Mouse (Mus musculus) heart, postnatal 36 days (tissue): ENCODE results near the gene Ppp1cc. TPM values are rescaled to one million over a fixed set of nuclear protein-coding genes. Genes with fewer than 3 reads are reported as not detected.
A peak's percentile ranks its signal among the peaks of the same experiment; 100 is the strongest.
"Not testable (repeated sequence)": the region's sequence is repeated elsewhere in the genome, so short reads cannot be mapped to it uniquely, and the experiment has no call there.

Source experiments
- DNase-seq, 2 experiments: peaks; one replicate each; pipeline ENCODE4 v3.0.0; 2021 to 2022
- intact Hi-C: fragments of 180-260 bp; cut with DNase I; formaldehyde crosslinking; loops from one replicate; pipeline ENCODE4 v1.15.1; 2025
- total RNA-seq, 2 experiments: library from RNA; stranded (reverse); gene quantifications; 2 replicates each; pipeline ENCODE4 v1.2.3; 2021

Gene Ppp1cc
- total RNA-seq, 2 experiments from 2014 or later: 118 to 125 TPM

DNA sequence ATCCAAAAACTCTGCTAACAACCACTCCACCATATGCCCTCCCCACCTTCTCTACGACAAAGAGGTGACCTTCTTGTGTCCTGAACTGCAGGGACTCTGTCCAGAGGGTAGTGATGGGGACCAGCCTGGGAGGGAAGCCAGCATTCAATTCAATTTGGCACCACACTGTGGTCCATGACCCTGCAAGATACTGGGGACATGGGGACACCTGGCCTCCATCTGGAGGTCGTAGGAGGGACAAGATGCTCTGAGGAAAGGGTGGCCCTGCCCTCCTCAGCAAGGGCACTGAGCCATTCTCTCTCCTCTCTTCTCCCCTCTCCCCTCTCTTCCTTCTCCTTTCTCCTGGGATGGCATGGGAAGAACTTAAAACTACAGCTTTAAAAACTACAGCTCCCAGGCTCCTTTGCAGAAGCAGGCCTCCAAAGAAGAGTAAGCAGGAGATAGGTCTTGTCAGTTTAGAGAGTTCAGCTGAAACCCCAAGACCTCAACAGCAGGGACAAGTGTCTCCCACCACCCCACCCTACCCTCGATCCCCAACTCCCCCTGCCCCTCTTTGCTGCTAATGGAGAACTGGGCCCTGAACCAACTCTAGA lies 22.7 kb upstream of the Ppp1cc start:
- DNase-seq: no peak
- intact Hi-C loops: no loop called here

DNA sequence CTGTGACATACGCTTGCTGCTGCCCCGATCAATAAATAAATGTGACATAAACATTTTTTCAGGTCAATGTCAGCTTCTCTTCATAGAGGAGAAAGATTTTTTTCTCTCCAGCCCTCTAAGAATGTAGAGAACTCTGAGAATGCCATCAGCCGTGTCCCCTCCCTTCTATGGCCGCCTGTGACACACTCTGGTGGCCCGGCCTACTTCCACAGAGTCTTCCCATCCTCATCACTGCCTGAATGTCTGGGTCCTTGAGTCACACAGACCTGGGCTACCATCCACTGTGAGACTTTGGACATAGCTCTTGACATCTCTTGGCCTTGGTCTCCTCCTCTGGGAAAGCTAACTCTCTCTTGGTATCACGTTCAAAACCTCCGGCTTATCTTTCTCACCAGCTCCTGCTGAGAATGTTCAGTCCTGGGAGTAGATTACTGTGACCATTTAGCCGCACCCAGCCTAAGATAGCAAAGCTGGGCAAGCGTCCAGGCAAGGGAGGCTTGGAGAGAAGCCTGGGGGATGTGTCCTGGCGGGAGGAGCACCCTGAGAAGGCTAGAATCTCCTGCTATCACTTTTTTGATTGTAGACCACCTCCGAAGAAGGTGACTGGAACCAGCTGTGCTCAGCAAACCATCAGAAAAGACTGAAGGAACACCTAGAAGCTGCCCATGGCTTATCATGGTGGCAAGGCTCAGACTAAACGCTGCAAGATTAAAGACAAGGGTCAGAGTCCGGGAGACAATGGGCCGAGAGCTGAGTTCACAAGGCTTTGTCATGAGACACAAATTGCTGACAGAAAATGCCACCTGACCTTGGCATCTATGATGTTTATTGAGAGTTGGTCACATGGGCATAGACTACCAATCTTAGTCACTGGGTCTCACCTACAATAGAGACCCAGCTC lies 21.3 kb upstream of the Ppp1cc start:
- DNase-seq: peak; percentile 70 to 72
- intact Hi-C loops: no loop called here

DNA sequence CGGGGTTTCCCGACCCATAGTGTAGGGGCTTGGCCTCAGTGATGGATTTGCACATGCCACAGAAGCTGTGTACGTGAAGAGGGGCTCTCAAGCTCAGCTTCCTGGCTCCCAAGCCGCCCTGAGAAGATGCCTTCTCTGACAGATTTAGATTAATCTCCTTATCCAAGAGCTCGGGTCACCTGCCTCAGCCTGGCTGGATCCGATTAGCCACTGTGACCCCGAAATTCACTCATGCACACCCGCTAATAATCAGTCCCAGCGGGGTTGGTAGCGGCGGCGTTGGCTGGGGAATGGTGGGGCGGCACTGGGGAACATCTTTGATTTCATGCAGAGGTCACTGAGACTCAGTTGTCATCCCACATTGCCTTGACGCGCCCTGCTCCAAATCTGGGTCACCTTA lies 19.2 kb upstream of the Ppp1cc start:
- intact Hi-C loops: no loop called here
- DNase-seq: no peak

DNA sequence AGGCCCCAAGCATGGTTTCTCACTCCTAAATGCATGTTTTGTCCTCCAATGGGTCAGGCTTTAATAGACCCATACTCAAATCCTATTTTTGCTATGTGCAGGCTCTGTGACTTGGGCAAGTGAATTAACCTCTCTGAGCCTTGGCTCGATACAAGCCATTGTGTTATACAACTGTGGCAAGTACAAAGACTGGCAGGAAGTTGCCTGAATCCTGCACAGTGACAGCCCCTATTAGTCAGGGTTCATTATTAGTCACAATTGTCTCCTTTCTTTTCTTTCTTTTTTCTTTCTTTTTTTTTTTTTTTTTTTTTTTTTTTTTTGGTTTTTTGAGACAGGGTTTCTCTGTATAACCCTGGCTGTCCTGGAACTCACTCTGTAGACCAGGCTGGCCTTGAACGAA lies 18.3 kb upstream of the Ppp1cc start:
- intact Hi-C loops, DNase-seq: not testable (repeated sequence)

DNA sequence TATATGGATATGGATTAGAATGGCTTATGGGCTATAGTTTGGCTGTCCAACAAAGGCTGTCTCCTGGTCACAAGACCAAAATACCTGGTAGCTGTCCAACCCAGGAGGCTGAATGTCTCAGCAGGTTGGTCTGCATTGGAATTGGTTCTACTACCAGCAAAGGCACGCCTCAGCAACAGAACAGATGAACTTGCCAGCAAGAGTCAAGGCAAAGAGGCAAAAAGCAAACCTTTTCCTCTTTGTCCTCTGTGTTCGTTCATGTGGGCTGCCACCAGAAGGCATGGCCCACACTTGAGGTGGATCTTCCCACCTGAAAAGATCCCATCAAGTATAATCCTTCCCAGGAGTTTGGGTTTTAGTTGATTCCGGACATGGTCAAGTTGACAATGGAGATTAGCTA lies 17.4 kb upstream of the Ppp1cc start, which contains the start of gene Ccdc63:
Gene Ccdc63 (minus strand): TSS at position 101 of the 400 bp plus-strand sequence.
- intact Hi-C loops: no loop called here
- DNase-seq: no peak

DNA sequence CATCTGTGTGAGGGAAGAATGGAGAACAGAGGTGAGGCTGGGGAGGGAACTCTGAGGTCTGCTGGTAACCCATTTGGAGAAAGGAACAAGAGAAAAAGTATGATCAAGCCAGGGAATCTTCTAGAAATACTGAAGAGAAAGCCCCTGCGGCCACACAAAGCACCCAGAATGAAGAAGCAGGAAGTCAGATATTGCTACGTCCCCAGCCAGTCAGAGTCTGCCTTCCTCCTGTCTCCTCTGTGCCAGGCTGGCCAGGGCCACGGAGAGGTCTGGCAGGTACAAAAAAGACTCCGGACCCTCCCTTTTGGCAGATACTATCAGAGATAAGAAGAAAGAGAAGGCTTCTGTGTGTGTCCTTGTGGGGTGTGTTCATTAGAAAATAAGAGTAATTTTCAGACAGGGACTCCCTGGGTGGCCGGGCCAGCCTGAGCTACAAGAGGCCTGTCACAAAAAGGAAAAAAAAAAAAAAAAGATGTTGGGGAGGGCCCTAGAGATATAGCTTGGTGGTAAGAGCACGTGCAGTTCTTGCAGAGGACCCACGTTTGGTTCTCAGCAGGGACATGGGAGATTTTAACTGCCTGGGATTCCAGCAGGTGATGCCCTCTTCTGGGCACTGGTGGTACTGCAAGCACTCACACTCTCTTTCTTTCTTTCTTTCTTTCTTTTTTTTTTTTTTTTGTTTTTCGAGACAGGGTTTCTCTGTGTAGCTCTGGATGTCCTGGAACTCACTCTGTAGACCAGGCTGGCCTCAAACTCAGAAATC lies 15.7 kb upstream of the Ppp1cc start:
- DNase-seq: peak in 1 of 2 experiments; percentile 72
- intact Hi-C loops: no loop called here

DNA sequence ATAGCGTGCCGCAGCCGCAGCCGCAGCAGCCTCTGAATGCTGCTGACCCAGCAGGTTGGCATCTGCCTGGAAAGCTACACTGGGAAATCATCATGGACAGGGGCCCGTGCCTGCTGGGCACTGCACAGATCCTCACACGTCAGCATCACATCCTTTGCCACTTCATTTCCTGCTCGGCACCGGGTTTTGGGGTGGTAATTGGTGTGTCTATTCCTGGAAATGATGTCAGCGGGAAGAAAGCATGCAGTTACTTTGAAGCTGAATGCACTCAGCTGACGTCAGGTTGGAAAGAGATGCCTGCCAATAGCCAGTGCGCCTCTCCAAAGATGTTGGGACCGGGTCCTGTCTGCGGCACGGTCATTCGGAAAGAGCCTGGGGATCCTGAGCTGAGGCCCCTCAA lies 14.5 kb upstream of the Ppp1cc start:
- intact Hi-C loops: loop anchor here (1.0 kb wide), 1 partner anchor 11 kb away; no protein-coding TSS in a partner anchor
- DNase-seq: peak; percentile 57 to 66

DNA sequence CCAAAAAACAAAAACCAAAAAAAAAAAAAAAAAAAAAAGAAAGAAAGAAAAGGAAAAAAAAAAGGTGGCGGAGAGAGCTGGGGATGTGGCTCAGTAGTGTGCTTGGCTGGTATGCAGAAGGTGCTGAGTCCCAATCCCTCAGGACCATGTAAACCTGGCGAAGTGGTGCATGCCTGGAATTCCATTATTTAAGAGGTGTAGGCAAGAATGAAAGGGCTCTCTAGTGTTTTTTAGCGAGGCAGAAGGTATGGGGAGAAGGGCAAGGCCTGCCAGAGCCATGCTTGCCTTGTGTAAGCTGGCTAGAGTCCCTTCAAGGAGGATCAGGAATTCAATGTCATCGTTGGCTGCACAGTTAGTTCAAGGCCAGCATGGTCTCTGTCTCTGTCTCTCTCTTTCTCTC lies 13.3 kb upstream of the Ppp1cc start:
- no peak for DNase-seq
- intact Hi-C loops: loop anchor here (2.0 kb wide), 1 partner anchor 14 kb away; the partner anchor contains the start of gene Ppp1cc

DNA sequence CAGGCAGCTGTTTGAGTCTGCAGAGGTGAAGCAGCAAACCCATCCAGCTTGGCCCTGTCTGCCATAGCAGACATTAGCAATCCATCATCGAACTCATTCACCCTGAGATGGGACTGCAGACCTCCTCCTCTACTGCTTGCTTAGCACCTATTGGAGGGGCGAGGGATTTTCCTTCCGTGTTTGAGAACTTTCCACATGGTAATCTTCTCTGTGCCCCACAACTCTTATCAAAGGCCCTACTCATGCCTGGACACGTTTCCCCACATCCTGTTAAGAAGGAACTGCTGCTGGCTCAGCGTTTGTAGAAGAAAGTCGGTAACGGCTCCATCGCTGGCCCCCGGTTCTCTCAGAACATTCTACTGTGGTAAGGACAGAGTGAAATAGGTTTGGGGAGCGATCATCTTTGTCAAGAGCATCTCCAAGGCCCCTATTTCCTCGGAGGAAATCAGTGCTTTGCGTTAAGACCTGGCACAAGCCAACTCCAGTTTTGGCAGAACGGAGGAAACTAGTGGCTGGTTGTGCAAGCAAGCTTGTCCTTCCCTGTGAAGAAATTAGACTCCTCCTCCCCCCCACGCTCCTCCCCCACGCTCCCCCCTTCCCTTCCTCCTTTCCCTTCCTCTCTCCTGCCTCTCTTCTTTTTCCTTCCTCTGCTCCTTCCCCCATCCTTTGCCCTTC lies 12.6 kb upstream of the Ppp1cc start:
- peak; percentile 69 to 78 for DNase-seq
- intact Hi-C loops: loop anchor here (2.0 kb wide), 1 partner anchor 13 kb away; the partner anchor contains the start of gene Ppp1cc

DNA sequence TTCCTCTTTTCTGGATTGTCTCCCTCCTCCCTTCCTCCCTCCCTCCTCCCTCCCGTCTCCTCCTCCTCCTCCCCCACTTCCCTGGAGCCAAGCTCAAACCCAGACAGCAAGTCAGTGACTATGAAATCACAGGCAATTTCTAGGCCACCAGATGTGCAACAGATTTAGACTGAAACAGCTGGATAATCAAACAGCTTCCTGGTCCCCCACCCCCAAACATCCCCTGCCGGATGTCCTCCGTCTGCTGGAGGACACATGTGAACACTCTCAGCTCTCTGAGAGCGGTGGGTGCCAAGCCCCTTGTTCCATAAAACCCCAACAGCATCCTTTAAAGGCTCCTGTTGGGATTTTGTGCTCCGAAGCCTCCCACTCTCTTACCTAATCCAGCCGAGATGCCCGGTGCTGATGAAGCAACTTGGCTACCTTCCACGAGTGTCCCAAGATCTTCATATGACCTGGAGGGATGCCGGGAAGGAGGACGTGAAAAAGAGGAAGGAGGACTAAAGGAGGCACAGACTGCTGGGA lies 12.0 kb upstream of the Ppp1cc start:
- intact Hi-C loops: no loop called here
- DNase-seq: peak; percentile 66 to 80

DNA sequence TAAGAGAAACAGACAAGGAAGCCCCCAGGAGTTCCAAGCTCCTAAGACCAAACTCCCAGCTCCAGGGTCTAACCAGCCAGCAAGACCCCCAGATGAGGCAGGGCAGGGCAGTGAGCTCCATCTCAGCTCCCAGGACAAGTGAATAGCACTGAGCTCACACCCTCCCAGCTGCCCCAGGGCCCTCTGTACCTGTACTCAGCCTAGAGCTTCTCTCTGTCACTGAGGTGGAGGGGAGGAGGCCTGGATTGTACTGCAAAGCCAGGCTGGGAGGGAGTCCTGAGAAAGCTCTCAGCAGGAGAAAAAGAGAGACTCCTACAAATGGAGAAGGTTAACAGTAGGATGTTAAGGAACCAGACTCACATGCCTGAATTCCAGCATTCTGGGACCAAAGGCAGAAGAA lies 11.5 kb upstream of the Ppp1cc start:
- no peak for DNase-seq
- intact Hi-C loops: no loop called here

DNA sequence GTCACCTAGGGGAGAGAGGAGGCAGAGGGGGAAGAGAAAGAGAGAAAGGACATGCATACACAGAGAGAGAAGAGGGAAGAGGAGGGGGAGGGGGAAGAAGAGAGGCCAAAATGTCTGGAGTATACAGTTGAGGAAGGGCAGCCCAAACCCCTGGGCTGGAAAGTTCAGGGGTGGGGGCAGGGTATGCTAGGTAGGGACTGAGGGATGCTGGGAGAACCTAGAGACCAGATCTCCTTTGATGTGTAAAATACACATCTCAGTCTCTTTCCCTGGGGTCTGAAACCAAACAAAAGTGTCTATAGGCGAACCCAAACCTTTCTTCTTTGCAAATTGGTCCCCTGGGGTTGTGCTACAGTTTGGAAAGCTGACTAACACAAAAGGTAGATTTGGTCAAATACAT lies 10.0 kb upstream of the Ppp1cc start:
- no peak for DNase-seq
- intact Hi-C loops: no loop called here

DNA sequence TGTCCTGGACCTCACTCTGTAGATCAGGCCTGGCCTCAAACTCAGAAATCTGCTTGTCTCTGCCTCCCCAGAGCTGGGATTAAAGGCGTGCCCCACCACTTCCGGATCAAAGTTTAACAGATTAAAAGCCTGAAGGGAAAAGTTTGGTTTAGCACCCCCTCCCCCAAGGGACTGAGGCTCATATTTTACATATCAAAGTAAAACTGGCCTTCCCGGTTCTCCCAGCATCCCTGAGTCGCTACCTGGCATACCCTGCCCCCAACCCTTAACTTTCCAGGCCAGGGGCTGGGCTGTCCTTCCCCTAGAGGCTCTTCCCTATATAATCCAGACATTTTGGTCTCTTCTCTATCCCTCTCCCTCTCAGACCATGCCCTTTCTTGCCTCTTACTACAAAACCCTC lies 8.8 kb upstream of the Ppp1cc start:
- intact Hi-C loops: no loop called here
- no peak for DNase-seq

DNA sequence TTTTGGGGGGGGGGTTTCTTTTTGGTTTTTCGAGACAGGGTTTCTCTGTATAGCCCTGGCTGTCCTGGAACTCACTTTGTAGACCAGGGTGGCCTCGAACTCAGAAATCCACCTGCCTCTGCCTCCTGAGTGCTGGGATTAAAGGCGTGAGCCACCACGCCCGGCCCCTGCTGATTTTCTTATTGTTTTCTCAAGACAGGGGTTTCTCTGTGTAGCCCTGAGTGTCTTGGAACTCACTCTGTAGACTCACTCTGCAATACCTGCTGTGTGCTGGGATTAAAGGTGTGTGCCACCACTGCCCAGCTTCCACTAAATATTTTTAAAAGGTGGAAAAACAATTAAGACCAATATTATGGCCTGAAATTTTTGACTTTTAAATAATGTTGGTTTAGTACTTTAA lies 5.6 kb upstream of the Ppp1cc start:
- not testable (repeated sequence) for DNase-seq
- intact Hi-C loops: loop anchor here (10.0 kb wide), 1 partner anchor 438 kb away; the partner anchor contains the start of gene Atxn2

DNA sequence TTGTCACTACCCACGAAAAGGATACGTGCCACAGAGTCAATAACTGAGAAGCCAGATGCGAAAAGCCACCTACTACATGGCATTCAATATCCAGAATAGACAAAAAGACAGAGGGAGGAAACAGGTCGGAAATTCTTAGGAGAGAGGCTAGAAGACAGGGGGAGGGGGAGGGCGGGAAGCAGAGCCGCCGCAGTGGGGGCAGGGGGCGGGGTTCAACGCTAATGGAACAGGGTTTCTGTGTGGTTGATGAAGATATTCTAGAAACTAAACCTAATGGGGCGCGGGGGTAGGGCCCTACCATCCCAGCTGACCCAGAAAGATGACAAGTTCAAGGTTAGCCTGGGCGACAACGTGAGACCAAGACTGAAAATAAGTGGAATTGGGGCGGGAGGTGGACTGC lies 4.1 kb upstream of the Ppp1cc start:
- intact Hi-C loops: loop anchor here (10.0 kb wide), 1 partner anchor 439 kb away; the partner anchor contains the start of gene Atxn2
- no peak for DNase-seq

DNA sequence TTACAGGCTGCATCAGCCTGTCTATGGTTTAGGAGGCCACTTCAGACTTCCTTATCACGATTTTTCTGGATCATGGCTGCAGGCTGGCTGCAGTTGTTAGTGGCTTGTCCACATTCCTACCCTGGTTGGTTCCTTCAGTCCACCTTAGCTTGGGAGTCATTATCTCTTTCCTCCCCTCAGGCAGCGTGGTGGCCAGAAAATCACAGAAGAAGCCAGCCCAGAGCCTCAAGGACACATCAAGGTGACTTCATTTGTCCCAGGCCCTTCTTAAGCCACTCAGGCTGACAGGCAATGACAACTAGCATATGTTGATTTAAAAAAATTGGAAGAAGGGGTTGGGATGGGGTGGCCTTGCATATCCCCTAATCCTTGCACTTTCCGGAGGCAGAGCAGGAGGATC lies 3.3 kb upstream of the Ppp1cc start:
- intact Hi-C loops: loop anchor here (10.0 kb wide), 1 partner anchor 440 kb away; the partner anchor contains the start of gene Atxn2
- no peak for DNase-seq

DNA sequence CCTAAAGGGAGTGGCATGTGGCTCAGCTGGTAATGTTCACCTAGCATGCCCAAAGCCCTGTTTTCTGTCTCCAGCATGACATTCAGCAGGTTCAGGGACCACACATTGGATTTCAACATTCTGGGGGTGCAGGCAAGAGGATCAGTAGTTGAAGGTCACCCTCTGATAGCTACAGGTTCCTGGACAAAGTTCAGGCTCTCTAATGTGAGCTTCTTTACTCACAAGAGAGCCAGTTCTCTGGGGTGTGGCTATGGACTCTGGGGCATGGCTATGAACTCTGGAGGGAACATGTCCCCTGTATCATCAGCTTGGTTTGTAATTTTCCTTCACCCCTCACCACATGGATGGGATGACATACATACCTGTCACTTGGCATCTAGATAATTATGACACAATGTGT lies 2.5 kb upstream of the Ppp1cc start:
- DNase-seq: no peak
- intact Hi-C loops: loop anchor here (10.0 kb wide), 1 partner anchor 441 kb away; the partner anchor contains the start of gene Atxn2

DNA sequence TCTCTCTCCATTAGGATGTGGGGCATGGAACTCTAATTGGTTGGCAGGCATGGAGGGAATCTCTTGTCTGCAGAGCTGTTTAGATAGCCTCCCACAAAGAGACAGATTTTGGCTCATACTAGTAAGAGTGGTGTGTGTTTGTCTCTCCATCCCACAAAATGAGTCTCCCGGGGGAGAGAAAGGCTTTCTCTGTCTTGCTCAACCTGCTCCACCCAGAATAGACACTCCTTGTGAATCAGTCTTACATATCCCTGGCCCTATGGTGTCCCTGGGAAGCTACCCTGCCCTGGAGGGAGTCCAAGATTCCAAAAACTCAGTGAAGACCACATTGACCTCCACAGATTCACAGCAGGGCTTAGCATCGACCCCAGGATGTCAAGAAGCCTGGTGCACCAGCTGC lies 1.6 kb upstream of the Ppp1cc start:
- intact Hi-C loops: loop anchor here (10.0 kb wide), 1 partner anchor 442 kb away; the partner anchor contains the start of gene Atxn2
- no peak for DNase-seq

DNA sequence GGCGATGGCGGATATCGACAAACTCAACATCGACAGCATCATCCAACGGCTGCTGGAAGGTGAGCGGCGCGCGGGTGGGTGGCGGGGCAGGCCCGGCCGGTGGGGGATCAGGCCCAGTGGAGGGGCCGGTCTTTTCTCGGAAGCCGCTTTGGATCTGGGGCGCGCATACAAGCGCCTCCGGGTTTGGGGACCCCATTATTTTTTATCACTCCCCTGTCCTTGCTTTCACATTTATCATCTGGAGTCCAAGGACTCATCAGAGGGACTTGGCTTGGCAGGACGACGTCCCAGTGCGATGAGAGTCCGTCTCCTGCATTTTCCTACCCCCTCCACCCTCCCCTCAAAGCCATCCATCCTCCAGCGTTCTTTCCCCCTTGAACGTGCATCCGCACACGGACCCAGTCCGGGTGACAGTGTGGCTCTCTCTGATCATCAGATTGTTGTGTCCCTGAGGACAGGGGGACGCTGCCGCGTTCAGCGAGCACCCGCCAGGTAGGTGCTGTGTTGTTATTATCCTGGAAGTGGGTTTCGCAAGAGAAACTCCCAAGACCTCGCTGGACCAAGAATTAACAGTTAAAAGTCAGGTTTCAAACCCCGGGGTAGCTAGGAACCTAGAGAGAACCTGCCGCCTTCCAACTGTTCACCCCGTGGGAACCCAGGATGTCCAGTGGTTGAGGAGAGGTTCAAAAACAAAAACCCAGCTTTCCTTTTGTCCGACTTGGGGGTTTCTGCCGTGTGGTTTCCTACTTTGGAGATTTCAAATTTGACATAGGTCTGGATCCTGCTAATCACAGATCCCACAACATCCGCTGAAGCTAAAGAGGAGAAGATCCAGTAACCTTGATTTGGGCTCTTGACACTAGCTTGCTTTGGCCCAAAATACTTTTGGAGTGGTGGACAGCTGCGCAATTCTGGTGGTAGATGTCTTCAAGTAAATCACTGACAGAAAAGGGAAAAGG lies 758 bp downstream of the Ppp1cc start:
- intact Hi-C loops: loop anchor here (2.0 to 10.0 kb wide), 2 partner anchors 14 to 444 kb away; partner anchors contain the start of gene Atxn2
- no peak for DNase-seq
